ENCODE assay signal across 17 mouse cellular contexts in genomic region chr2:170011858-170012257, GRCm38 (mm10).
A peak's percentile ranks its signal among the peaks of the same experiment; 100 is the strongest.
DNase-seq lines count a peak whose midpoint lies in the region; ATAC-seq and TF ChIP-seq lines count a peak whose summit lies in the region.
"Had no signal": no experiment of that assay in that cellular context is flagged by ENCODE, and none has a peak within 500 bp of the region (broad histone marks: within the 10 kb centered on the region; RNA-seq: fewer than 3 reads in every experiment).

No protein-coding gene starts in this region.

- H3K4me1 ChIP-seq in hindbrain, embryonic 12.5 days = peaks cover 23% of the 10 kb centered on the region
- H3K4me1 ChIP-seq in hindbrain, embryonic 14.5 days (replicated peaks; ENCODE audit: control insufficient read depth, insufficient read depth, low read length) = peaks cover 9% of the 10 kb centered on the region; the same call in 1 of the 2 replicates
- peaks cover 14% of the 10 kb centered on the region; the same call in 1 of the 2 replicates for H3K4me1 ChIP-seq in midbrain, embryonic 11.5 days (ENCODE audit: control insufficient read depth, insufficient read depth, low read length)
- peaks cover 3% of the 10 kb centered on the region for H3K4me1 ChIP-seq in midbrain, postnatal 0 days (ENCODE audit: insufficient read depth, low read length)
- H3K4me1 ChIP-seq in midbrain, embryonic 16.5 days (ENCODE audit: control insufficient read depth, insufficient read depth, low read length) = peaks cover 21% of the 10 kb centered on the region
- no peaks in the 10 kb centered on the region for H3K4me1 ChIP-seq in heart, adult 2 months (ENCODE audit: control insufficient read depth, insufficient read depth, low read length)

- H3K4me2 ChIP-seq in hindbrain, embryonic 12.5 days (replicated peaks) = no peak overlapping the region
- no peak overlapping the region for H3K4me2 ChIP-seq in hindbrain, embryonic 14.5 days (replicated peaks)
- no peak overlapping the region for H3K4me2 ChIP-seq in midbrain, embryonic 11.5 days
- H3K4me2 ChIP-seq in midbrain, postnatal 0 days (ENCODE audit: low read depth, low read length, poor library complexity, severe bottlenecking) = no peak overlapping the region
- no peak overlapping the region for H3K4me2 ChIP-seq in midbrain, embryonic 16.5 days (ENCODE audit: low read length)
- H3K4me2 ChIP-seq: neural tube, embryonic 13.5 days; stomach, embryonic 15.5 days had no signal

- H3K27me3 ChIP-seq in hindbrain, embryonic 12.5 days = 0 out of 2 replicates have a peak, but pooled peaks cover 2% of the 10 kb centered on the region
- no peaks in the 10 kb centered on the region for H3K27me3 ChIP-seq in hindbrain, embryonic 14.5 days (ENCODE audit: control insufficient read depth, insufficient read depth, low read length)
- no peaks in the 10 kb centered on the region for H3K27me3 ChIP-seq in midbrain, embryonic 11.5 days (ENCODE audit: control insufficient read depth, insufficient read depth, low read length)
- H3K27me3 ChIP-seq in midbrain, postnatal 0 days (ENCODE audit: insufficient read depth, low read length) = no peaks in the 10 kb centered on the region
- no peaks in the 10 kb centered on the region for H3K27me3 ChIP-seq in midbrain, embryonic 16.5 days (ENCODE audit: control insufficient read depth, insufficient read depth, low read depth, low read length)
- H3K27me3 ChIP-seq in heart, adult 2 months (ENCODE audit: control insufficient read depth, insufficient read depth, low read length) = no peaks in the 10 kb centered on the region
- H3K27me3 ChIP-seq: CH12.LX; neural tube, embryonic 13.5 days; stomach, embryonic 15.5 days had no signal

- no peak for TF ChIP-seq EP300 in heart, adult 2 months (IDR thresholded peaks at IDR 0.05; ENCODE audit: insufficient read depth, low read depth, low read length)

- H3K4me3 ChIP-seq in hindbrain, embryonic 12.5 days = no peak overlapping the region
- no peak overlapping the region for H3K4me3 ChIP-seq in hindbrain, embryonic 14.5 days (replicated peaks; ENCODE audit: low read length)
- H3K4me3 ChIP-seq in midbrain, embryonic 11.5 days (ENCODE audit: low read depth, low read length) = no peak overlapping the region
- H3K4me3 ChIP-seq in midbrain, postnatal 0 days (ENCODE audit: low read depth, low read length) = no peak overlapping the region
- no peak overlapping the region for H3K4me3 ChIP-seq in midbrain, embryonic 16.5 days (ENCODE audit: low read depth, low read length)
- H3K4me3 ChIP-seq in heart, adult 2 months = no peak overlapping the region
- H3K4me3 ChIP-seq: neural tube, embryonic 13.5 days; stomach, embryonic 15.5 days had no signal

- intact Hi-C loops in heart, adult 2 months (cut with DNase I) = no loop called here
- intact Hi-C loops in gastrocnemius, postnatal 14 days (cut with DNase I; ENCODE audit: low total_unique reads) = no loop called here

- no peak overlapping the region for H3K9ac ChIP-seq in hindbrain, embryonic 12.5 days
- no peak overlapping the region for H3K9ac ChIP-seq in hindbrain, embryonic 14.5 days
- no peak overlapping the region for H3K9ac ChIP-seq in midbrain, embryonic 11.5 days (ENCODE audit: low read length)
- H3K9ac ChIP-seq in midbrain, postnatal 0 days (replicated peaks; ENCODE audit: low read length, poor library complexity, severe bottlenecking) = no peak overlapping the region
- no peak overlapping the region for H3K9ac ChIP-seq in midbrain, embryonic 16.5 days (ENCODE audit: low read depth, low read length)
- H3K9ac ChIP-seq in heart, adult 2 months (ENCODE audit: low read depth, low read length) = no peak overlapping the region
- H3K9ac ChIP-seq: neural tube, embryonic 13.5 days; stomach, embryonic 15.5 days had no signal

- TF ChIP-seq CTCF in midbrain, postnatal 0 days (IDR thresholded peaks at IDR 0.05) = no peak
- TF ChIP-seq CTCF in brain, embryonic 14.5 days (IDR thresholded peaks at IDR 0.05; ENCODE audit: borderline replicate concordance, extremely low read depth, insufficient read depth, insufficient read length) = no peak
- TF ChIP-seq CTCF in heart, adult 2 months (IDR thresholded peaks at IDR 0.05) = no peak

- no peak for TF ChIP-seq POLR2A in brain, embryonic 14.5 days (IDR thresholded peaks at IDR 0.05; ENCODE audit: borderline replicate concordance, extremely low read depth, insufficient read depth, insufficient read length, poor library complexity, severe bottlenecking)
- no peak for TF ChIP-seq POLR2A in heart, adult 2 months (IDR thresholded peaks at IDR 0.05; ENCODE audit: insufficient read depth, low read depth, low read length)

- 0 out of 2 replicates have a peak, but pooled peaks cover 7% of the 10 kb centered on the region for H3K9me3 ChIP-seq in hindbrain, embryonic 12.5 days (replicated peaks)
- H3K9me3 ChIP-seq in hindbrain, embryonic 14.5 days (ENCODE audit: control insufficient read depth, low read length) = 0 out of 2 replicates have a peak, but pooled peaks cover 7% of the 10 kb centered on the region
- H3K9me3 ChIP-seq in midbrain, embryonic 11.5 days (ENCODE audit: control insufficient read depth, low read length) = peaks cover 3% of the 10 kb centered on the region; the same call in 1 of the 2 replicates
- no peaks in the 10 kb centered on the region for H3K9me3 ChIP-seq in midbrain, postnatal 0 days (ENCODE audit: low read length)
- no peaks in the 10 kb centered on the region for H3K9me3 ChIP-seq in midbrain, embryonic 16.5 days (replicated peaks; ENCODE audit: control insufficient read depth, low read length, poor library complexity, severe bottlenecking)
- H3K9me3 ChIP-seq: neural tube, embryonic 13.5 days; stomach, embryonic 15.5 days had no signal

- no peak for DNase-seq in hindbrain, embryonic 14.5 days (ENCODE audit: low spot score)
- peak; percentile 87 for DNase-seq in midbrain, embryonic 11.5 days (ENCODE audit: low spot score, missing footprints)
- DNase-seq in midbrain, postnatal 0 days (ENCODE audit: low spot score) = no peak
- DNase-seq in brain, embryonic 14.5 days (ENCODE audit: low read depth) = peak; percentile 45
- DNase-seq in heart, adult 2 months = no peak
- DNase-seq in gastrocnemius, postnatal 14 days = no peak
- DNase-seq: cerebellum, adult 9-10 months; heart, adult 18-20 months; layer of hippocampus, postnatal 36 days; lung, postnatal 10 days; right cerebral cortex, postnatal 14 days had no signal

- no peaks in the 10 kb centered on the region for H3K79me2 ChIP-seq in heart, adult 2 months (replicated peaks; ENCODE audit: control insufficient read depth, insufficient read depth, low read length)

- 57% methylated on average over 8 of the region's 8 CpGs for WGBS in hindbrain, embryonic 12.5 days
- WGBS in hindbrain, embryonic 14.5 days = 39% methylated on average over 8 of the region's 8 CpGs
- 43% methylated on average over 8 of the region's 8 CpGs for WGBS in midbrain, embryonic 11.5 days
- WGBS in midbrain, postnatal 0 days = 26% methylated on average over 8 of the region's 8 CpGs
- 24% methylated on average over 8 of the region's 8 CpGs for WGBS in midbrain, embryonic 16.5 days
- 61% methylated on average over 8 of the region's 8 CpGs for WGBS in heart, adult 2 months

- H3K27ac ChIP-seq in hindbrain, embryonic 12.5 days = 0 out of 2 replicates have a peak overlapping the region, but pooled peaks have one; percentile 12
- no peak overlapping the region for H3K27ac ChIP-seq in hindbrain, embryonic 14.5 days
- H3K27ac ChIP-seq in midbrain, embryonic 11.5 days (ENCODE audit: low read depth, low read length) = no peak overlapping the region
- H3K27ac ChIP-seq in midbrain, postnatal 0 days (ENCODE audit: low read depth, low read length) = no peak overlapping the region
- H3K27ac ChIP-seq in midbrain, embryonic 16.5 days (ENCODE audit: low read length) = 0 out of 2 replicates have a peak overlapping the region, but pooled peaks have one; percentile 25
- H3K27ac ChIP-seq in heart, adult 2 months = no peak overlapping the region
- H3K27ac ChIP-seq: neural tube, embryonic 13.5 days; stomach, embryonic 15.5 days had no signal

- no peak for ATAC-seq in hindbrain, embryonic 12.5 days (ENCODE audit: low FRiP score)
- ATAC-seq in hindbrain, embryonic 14.5 days (ENCODE audit: low FRiP score) = no peak
- 0 out of 2 replicates have a peak, but pooled peaks have one; percentile 20 for ATAC-seq in midbrain, embryonic 11.5 days (ENCODE audit: low FRiP score)
- no peak for ATAC-seq in midbrain, postnatal 0 days (ENCODE audit: low FRiP score)
- ATAC-seq in midbrain, embryonic 16.5 days = no peak
- ATAC-seq: intestine, embryonic 16.5 days had no signal

- H3K36me3 ChIP-seq in hindbrain, embryonic 12.5 days = no peaks in the 10 kb centered on the region
- H3K36me3 ChIP-seq in hindbrain, embryonic 14.5 days (replicated peaks; ENCODE audit: control insufficient read depth, insufficient read depth) = no peaks in the 10 kb centered on the region
- no peaks in the 10 kb centered on the region for H3K36me3 ChIP-seq in midbrain, embryonic 11.5 days (ENCODE audit: control insufficient read depth, insufficient read depth, low read length)
- H3K36me3 ChIP-seq in midbrain, postnatal 0 days (ENCODE audit: insufficient read depth, low read length) = no peaks in the 10 kb centered on the region
- H3K36me3 ChIP-seq in midbrain, embryonic 16.5 days (ENCODE audit: control insufficient read depth, insufficient read depth, low read length) = no peaks in the 10 kb centered on the region
- H3K36me3 ChIP-seq in heart, adult 2 months (ENCODE audit: control insufficient read depth, insufficient read depth, low read length) = no peaks in the 10 kb centered on the region
- H3K36me3 ChIP-seq: neural tube, embryonic 13.5 days; stomach, embryonic 15.5 days had no signal

Comparison
In these comparisons a context has a peak if more than half of its experiments do, and no peak if none do; other contexts are left out.
1. H3K27ac ChIP-seq: peak in hindbrain, embryonic 12.5 days (single experiment) and midbrain, embryonic 16.5 days (single experiment); none in hindbrain, embryonic 14.5 days (single experiment), midbrain, embryonic 11.5 days (single experiment), midbrain, postnatal 0 days (single experiment) and heart, adult 2 months (single experiment).
2. DNase-seq: peak in midbrain, embryonic 11.5 days (single experiment) and brain, embryonic 14.5 days (single experiment); none in hindbrain, embryonic 14.5 days (single experiment), midbrain, postnatal 0 days (single experiment), heart, adult 2 months (0 of 2) and gastrocnemius, postnatal 14 days (single experiment).